Mouse (Mus musculus) small intestine, adult 2 months (tissue): ENCODE measurements around the gene Atp6v0a1.

ENCODE experiments used
- CTCF ChIP-seq: fragments of 200-500 bp; IDR thresholded peaks from 2 replicates; pipeline ENCODE4 v1.5.1; 2012; ENCODE audit warnings: low read depth, mild to moderate bottlenecking, control low read depth, inconsistent platforms, low read length, moderate library complexity, mixed read lengths; ENCODE audit not compliant: insufficient replicate concordance, insufficient read length; ENCODE audit errors: extremely low read depth
- POLR2A ChIP-seq: fragments of 200-500 bp; IDR thresholded peaks from 2 replicates; pipeline ENCODE4 v1.6.1; 2012; ENCODE audit warnings: low read depth, mild to moderate bottlenecking, control low read depth, inconsistent platforms, low read length, moderate library complexity

GRCm38 (mm10) chr11:101111178-101111577, 101.9 kb downstream of the Atp6v0a1 start:
- TF ChIP-seq CTCF (no peak), POLR2A (no peak)
